13 mouse cellular contexts compared by ENCODE assay signal in genomic region chr9:106355975-106356286, GRCm38 (mm10). TPM values are rescaled to one million over a fixed set of nuclear protein-coding genes. Genes with fewer than 3 reads are reported as not detected.
A peak's percentile ranks its signal among the peaks of the same experiment; 100 is the strongest.
DNase-seq lines count a peak whose midpoint lies in the region; ATAC-seq and TF ChIP-seq lines count a peak whose summit lies in the region.
"Had no signal": no experiment of that assay in that cellular context is flagged by ENCODE, and none has a peak within 500 bp of the region (broad histone marks: within the 10 kb centered on the region; RNA-seq: fewer than 3 reads in every experiment).

No protein-coding gene starts in this region.

- no peak for ATAC-seq in hindbrain, embryonic 11.5 days (ENCODE audit: low FRiP score)
- no peak for ATAC-seq in hindbrain, embryonic 14.5 days (ENCODE audit: low FRiP score)
- ATAC-seq in midbrain, embryonic 12.5 days (ENCODE audit: low FRiP score, low read depth): no peak
- no peak for ATAC-seq in midbrain, embryonic 14.5 days (ENCODE audit: low FRiP score, low TSS enrichment)
- no peak for ATAC-seq in limb, embryonic 14.5 days (ENCODE audit: low FRiP score, low read depth)
- no peak for ATAC-seq in megakaryocyte, adult 5-6 weeks (ENCODE audit: poor library complexity, severe bottlenecking)

- no peaks in the 10 kb centered on the region for H3K36me3 ChIP-seq in hindbrain, embryonic 11.5 days (ENCODE audit: control insufficient read depth, insufficient read depth, low read length)
- H3K36me3 ChIP-seq in hindbrain, embryonic 14.5 days (replicated peaks; ENCODE audit: control insufficient read depth, insufficient read depth): no peaks in the 10 kb centered on the region
- H3K36me3 ChIP-seq in midbrain, embryonic 12.5 days: no peaks in the 10 kb centered on the region
- no peaks in the 10 kb centered on the region for H3K36me3 ChIP-seq in midbrain, embryonic 14.5 days (ENCODE audit: control insufficient read depth, insufficient read depth, low read length)
- H3K36me3 ChIP-seq in limb, embryonic 14.5 days (ENCODE audit: control insufficient read depth, insufficient read depth, low read length): 0 out of 2 replicates have a peak, but pooled peaks cover 4% of the 10 kb centered on the region
- H3K36me3 ChIP-seq: liver, embryonic 13.5 days had no signal

- no peak overlapping the region for H3K4me3 ChIP-seq in hindbrain, embryonic 11.5 days (ENCODE audit: low read depth, low read length)
- H3K4me3 ChIP-seq in hindbrain, embryonic 14.5 days (replicated peaks; ENCODE audit: low read length): no peak overlapping the region
- no peak overlapping the region for H3K4me3 ChIP-seq in midbrain, embryonic 12.5 days
- no peak overlapping the region for H3K4me3 ChIP-seq in midbrain, embryonic 14.5 days (replicated peaks; ENCODE audit: low read depth, low read length)
- H3K4me3 ChIP-seq in limb, embryonic 14.5 days (replicated peaks; ENCODE audit: low read length): no peak overlapping the region
- H3K4me3 ChIP-seq: liver, embryonic 13.5 days had no signal

- H3K27ac ChIP-seq in hindbrain, embryonic 11.5 days (ENCODE audit: low read depth, low read length): peak overlapping the region; percentile 58; the same call in 1 of the 2 replicates
- H3K27ac ChIP-seq in hindbrain, embryonic 14.5 days: no peak overlapping the region
- H3K27ac ChIP-seq in midbrain, embryonic 12.5 days (replicated peaks): peak overlapping the region; percentile 26; the same call in 1 of the 2 replicates
- H3K27ac ChIP-seq in midbrain, embryonic 14.5 days (replicated peaks; ENCODE audit: low read depth, low read length): no peak overlapping the region
- H3K27ac ChIP-seq in limb, embryonic 14.5 days (replicated peaks; ENCODE audit: low read depth, low read length): peak overlapping the region; percentile 95
- H3K27ac ChIP-seq: liver, embryonic 13.5 days had no signal

- no peak overlapping the region for H3K4me2 ChIP-seq in hindbrain, embryonic 11.5 days (replicated peaks; ENCODE audit: low read depth, low read length)
- H3K4me2 ChIP-seq in hindbrain, embryonic 14.5 days (replicated peaks): no peak overlapping the region
- H3K4me2 ChIP-seq in midbrain, embryonic 12.5 days (replicated peaks): no peak overlapping the region
- H3K4me2 ChIP-seq in midbrain, embryonic 14.5 days (ENCODE audit: low read length): no peak overlapping the region
- peak overlapping the region; percentile 29 for H3K4me2 ChIP-seq in limb, embryonic 14.5 days (replicated peaks; ENCODE audit: low read depth, low read length, severe bottlenecking)
- H3K4me2 ChIP-seq: liver, embryonic 13.5 days had no signal

- no peaks in the 10 kb centered on the region for H3K4me1 ChIP-seq in hindbrain, embryonic 11.5 days (replicated peaks; ENCODE audit: control insufficient read depth, insufficient read depth, low read length)
- H3K4me1 ChIP-seq in hindbrain, embryonic 14.5 days (replicated peaks; ENCODE audit: control insufficient read depth, insufficient read depth, low read length): 0 out of 2 replicates have a peak, but pooled peaks cover 4% of the 10 kb centered on the region
- H3K4me1 ChIP-seq in midbrain, embryonic 12.5 days: no peaks in the 10 kb centered on the region; the same call in none of the 2 replicates
- no peaks in the 10 kb centered on the region for H3K4me1 ChIP-seq in midbrain, embryonic 14.5 days (ENCODE audit: control insufficient read depth, insufficient read depth, low read length)
- peaks cover 80% of the 10 kb centered on the region for H3K4me1 ChIP-seq in limb, embryonic 14.5 days (ENCODE audit: control insufficient read depth, insufficient read depth, low read length)

- H3K27me3 ChIP-seq in hindbrain, embryonic 11.5 days (ENCODE audit: control insufficient read depth, insufficient read depth, low read length): no peaks in the 10 kb centered on the region
- no peaks in the 10 kb centered on the region for H3K27me3 ChIP-seq in hindbrain, embryonic 14.5 days (ENCODE audit: control insufficient read depth, insufficient read depth, low read length)
- no peaks in the 10 kb centered on the region for H3K27me3 ChIP-seq in midbrain, embryonic 12.5 days
- no peaks in the 10 kb centered on the region for H3K27me3 ChIP-seq in midbrain, embryonic 14.5 days (ENCODE audit: control insufficient read depth, insufficient read depth, low read length)
- H3K27me3 ChIP-seq in limb, embryonic 14.5 days (ENCODE audit: control insufficient read depth, insufficient read depth, low read length): no peaks in the 10 kb centered on the region
- H3K27me3 ChIP-seq: CH12.LX; liver, embryonic 13.5 days had no signal

- no peak for TF ChIP-seq POLR2A in limb, embryonic 14.5 days (IDR thresholded peaks at IDR 0.05; ENCODE audit: borderline replicate concordance, extremely low read depth, insufficient read depth, insufficient read length)

- no peaks in the 10 kb centered on the region for H3K9me3 ChIP-seq in hindbrain, embryonic 11.5 days (ENCODE audit: control insufficient read depth, low read length)
- no peaks in the 10 kb centered on the region for H3K9me3 ChIP-seq in hindbrain, embryonic 14.5 days (ENCODE audit: control insufficient read depth, low read length)
- no peaks in the 10 kb centered on the region for H3K9me3 ChIP-seq in midbrain, embryonic 12.5 days
- H3K9me3 ChIP-seq in midbrain, embryonic 14.5 days (ENCODE audit: control insufficient read depth, low read length): no peaks in the 10 kb centered on the region
- H3K9me3 ChIP-seq in limb, embryonic 14.5 days (ENCODE audit: control insufficient read depth, low read length): no peaks in the 10 kb centered on the region
- H3K9me3 ChIP-seq: liver, embryonic 13.5 days had no signal

- DNase-seq in hindbrain, embryonic 11.5 days (ENCODE audit: low spot score): no peak
- DNase-seq in hindbrain, embryonic 14.5 days (ENCODE audit: low spot score): no peak
- no peak for DNase-seq in midbrain, embryonic 14.5 days
- DNase-seq in limb, embryonic 14.5 days (ENCODE audit: low spot score): no peak
- DNase-seq in right cerebral cortex, postnatal 4 days: no peak
- DNase-seq: cerebellum, adult 18-20 months; gastrocnemius, postnatal 10 days; layer of hippocampus, adult 9-11 months; liver, embryonic 13.5 days; right cerebral cortex, adult 18-20 months had no signal

- H3K9ac ChIP-seq in hindbrain, embryonic 11.5 days (ENCODE audit: low read depth, low read length): no peak overlapping the region
- no peak overlapping the region for H3K9ac ChIP-seq in hindbrain, embryonic 14.5 days
- no peak overlapping the region for H3K9ac ChIP-seq in midbrain, embryonic 12.5 days (replicated peaks)
- H3K9ac ChIP-seq in midbrain, embryonic 14.5 days (replicated peaks; ENCODE audit: low read length): no peak overlapping the region
- H3K9ac ChIP-seq in limb, embryonic 14.5 days (ENCODE audit: low read depth, low read length, severe bottlenecking): peak overlapping the region; percentile 13; the same call in 1 of the 2 replicates
- H3K9ac ChIP-seq: liver, embryonic 13.5 days had no signal

RNA-seq across cellular contexts. Expression of gene Dusp7, which starts 12.5 kb away (rescaled TPM):
- polyA plus RNA-seq in hindbrain, embryonic 11.5 days (2014; fragmentation: Nextera tagmentation; extraction: Ambion mirVana): 25.0 and 25.8 TPM in 2 replicates
- polyA plus RNA-seq in hindbrain, embryonic 14.5 days (2014; fragmentation: Nextera tagmentation; extraction: Ambion mirVana): 17.9 and 19.3 TPM in 2 replicates
- polyA plus RNA-seq in midbrain, embryonic 12.5 days (2016; fragmentation: Nextera tagmentation; extraction: Ambion mirVana): 14.5 and 14.9 TPM in 2 replicates
- polyA plus RNA-seq in midbrain, embryonic 14.5 days (2014; fragmentation: Nextera tagmentation; extraction: Ambion mirVana): 16.2 and 19.9 TPM in 2 replicates
- polyA plus RNA-seq in limb, embryonic 14.5 days (2012; rRNA removed): 130 and 180 TPM in 2 replicates
- polyA plus RNA-seq in limb, embryonic 14.5 days (2014; fragmentation: Nextera tagmentation; extraction: Ambion mirVana): 73.0 and 84.1 TPM in 2 replicates
- 71.0 and 83.1 TPM in 2 replicates for total RNA-seq in megakaryocyte, adult 5-6 weeks (2015)
- 28.1 and 35.0 TPM in 2 replicates for total RNA-seq in megakaryocyte, adult 5-6 weeks (2017)

Comparison
In these comparisons a context has a peak if more than half of its experiments do, and no peak if none do; other contexts are left out.
1. H3K27ac ChIP-seq: peak in hindbrain, embryonic 11.5 days (single experiment), midbrain, embryonic 12.5 days (single experiment) and limb, embryonic 14.5 days (single experiment); none in hindbrain, embryonic 14.5 days (single experiment) and midbrain, embryonic 14.5 days (single experiment).